Mouse (Mus musculus) ES-E14 (cell line): ENCODE measurements around the gene Trim54.

Experiments used
- CHD2 ChIP-seq: IDR thresholded peaks from 2 replicates; pipeline ENCODE4 v1.6.1; 2014; ENCODE audit warnings: mild to moderate bottlenecking, low read depth, low read length, inconsistent platforms
- HCFC1 ChIP-seq: IDR thresholded peaks from 2 replicates; pipeline ENCODE4 v1.6.1; 2012; ENCODE audit warnings: low read length, inconsistent platforms, borderline replicate concordance; ENCODE audit not compliant: insufficient read depth
- MAFK ChIP-seq: IDR thresholded peaks from 2 replicates; pipeline ENCODE4 v1.6.1; 2014; ENCODE audit warnings: mild to moderate bottlenecking, low read depth, low read length, inconsistent platforms; ENCODE audit not compliant: insufficient read depth
- ZC3H11A ChIP-seq: IDR thresholded peaks from 2 replicates; pipeline ENCODE4 v1.6.1; 2012; ENCODE audit warnings: low read depth, mild to moderate bottlenecking, inconsistent platforms, low read length, borderline replicate concordance
- ZNF384 ChIP-seq: IDR thresholded peaks from 2 replicates; pipeline ENCODE4 v1.6.1; 2012; ENCODE audit warnings: low read depth, low read length, inconsistent platforms

DNA sequence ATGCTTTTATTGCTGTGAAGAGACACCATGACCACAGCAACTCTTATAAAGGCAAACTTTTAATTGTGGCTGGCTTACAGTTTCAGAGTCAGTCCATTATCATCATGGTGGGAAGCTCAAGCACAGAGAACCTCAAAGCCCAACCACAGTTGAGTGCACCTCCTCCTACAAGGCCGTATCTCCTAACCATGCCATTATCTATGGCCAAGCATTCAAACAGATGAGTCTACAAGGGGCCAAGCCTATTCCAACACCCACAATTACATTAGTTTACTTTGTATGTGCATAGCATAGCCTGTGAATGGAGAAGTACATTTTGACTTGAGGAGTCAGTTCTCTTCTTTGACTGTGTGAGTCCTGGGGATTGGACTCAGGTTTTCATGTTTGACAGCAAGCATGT, 48.4 kb downstream of the Trim54 start:
- TF ChIP-seq ZC3H11A, result no peak
- TF ChIP-seq ZNF384, result no peak
- TF ChIP-seq HCFC1, result no peak
- no peak for TF ChIP-seq MAFK
- TF ChIP-seq CHD2, result no peak
